Comparison of ENCODE assay signal across 33 mouse cellular contexts in genomic region chr5:146440273-146440672, GRCm38 (mm10). TPM values are rescaled to one million over a fixed set of nuclear protein-coding genes. Genes with fewer than 3 reads are reported as not detected.
DNase-seq lines count a peak whose midpoint lies in the region; ATAC-seq and TF ChIP-seq lines count a peak whose summit lies in the region.
"Had no signal": no experiment of that assay in that cellular context is flagged by ENCODE, and none has a peak within 500 bp of the region (broad histone marks: within the 10 kb centered on the region; RNA-seq: fewer than 3 reads in every experiment).

No protein-coding gene starts in this region.

- H3K4me1 ChIP-seq in liver, embryonic 14.5 days (replicated peaks; ENCODE audit: control insufficient read depth in 2 of 2, insufficient read depth in 2 of 2, low read length in 1 of 2) = no peaks in the 10 kb centered on the region
- no peaks in the 10 kb centered on the region for H3K4me1 ChIP-seq in liver, postnatal 0 days (ENCODE audit: insufficient read depth)
- H3K4me1 ChIP-seq in testis, adult 2 months (ENCODE audit: control insufficient read depth, insufficient read depth, low read length) = no peaks in the 10 kb centered on the region
- H3K4me1 ChIP-seq: embryonic facial prominence, embryonic 10.5 days; heart, embryonic 13.5 days; limb, embryonic 15.5 days; midbrain, embryonic 12.5 days; neural tube, embryonic 13.5 days had no signal

- H3K27ac ChIP-seq in gastrocnemius, adult 2 months = no peak overlapping the region
- H3K27ac ChIP-seq in liver, embryonic 14.5 days = no peak overlapping the region
- H3K27ac ChIP-seq in liver, postnatal 0 days (ENCODE audit: low read depth) = no peak overlapping the region
- no peak overlapping the region for H3K27ac ChIP-seq in testis, adult 2 months (ENCODE audit: control insufficient read depth, insufficient read depth, low read depth, low read length)
- H3K27ac ChIP-seq: embryonic facial prominence, embryonic 10.5 days; heart, embryonic 13.5 days; midbrain, embryonic 12.5 days; neural tube, embryonic 13.5 days had no signal

- intact Hi-C loops in gastrocnemius, adult 2 months (cut with DNase I) = no loop called here
- intact Hi-C loops in left cerebral cortex, postnatal 25 days (cut with DNase I) = no loop called here

- H3K9me3 ChIP-seq in liver, embryonic 14.5 days (ENCODE audit: control insufficient read depth, low read length) = no peaks in the 10 kb centered on the region; the same call in 1 of the 2 replicates
- no peaks in the 10 kb centered on the region; the same call in 1 of the 2 replicates for H3K9me3 ChIP-seq in liver, postnatal 0 days (ENCODE audit: low read length)
- H3K9me3 ChIP-seq: limb, embryonic 15.5 days; midbrain, embryonic 12.5 days; neural tube, embryonic 13.5 days had no signal

- no peaks in the 10 kb centered on the region for H3K27me3 ChIP-seq in liver, embryonic 14.5 days (ENCODE audit: control insufficient read depth, insufficient read depth, low read length)
- no peaks in the 10 kb centered on the region for H3K27me3 ChIP-seq in liver, postnatal 0 days (ENCODE audit: insufficient read depth, low read length)
- no peaks in the 10 kb centered on the region for H3K27me3 ChIP-seq in testis, adult 2 months (ENCODE audit: control insufficient read depth, insufficient read depth, low read length)
- H3K27me3 ChIP-seq: heart, embryonic 13.5 days; limb, embryonic 15.5 days; midbrain, embryonic 12.5 days; neural tube, embryonic 13.5 days; Patski had no signal

- DNase-seq in gastrocnemius, adult 2 months = no peak
- DNase-seq in gastrocnemius, postnatal 4 days (ENCODE audit: low spot score in 2 of 2) = no peak
- DNase-seq in liver, embryonic 14.5 days (ENCODE audit: low read depth in 3 of 3, low spot score in 3 of 3) = no peak
- no peak for DNase-seq in liver, postnatal 0 days
- DNase-seq in testis, postnatal 14 days (ENCODE audit: low spot score) = no peak
- no peak for DNase-seq in left cerebral cortex, postnatal 25 days (ENCODE audit: low spot score in 2 of 2)
- DNase-seq: cerebellum, adult 8-10 months; gastrocnemius, postnatal 10 days; heart, adult 18-20 months; kidney, adult 8-10 months; kidney, postnatal 36 days; layer of hippocampus, adult 9-11 months; lung, postnatal 4 days; right cerebral cortex, postnatal 14 days had no signal

- H3K4me2 ChIP-seq in liver, embryonic 14.5 days (ENCODE audit: low read depth) = no peak overlapping the region
- H3K4me2 ChIP-seq in liver, postnatal 0 days (ENCODE audit: low read depth, low read length) = no peak overlapping the region
- H3K4me2 ChIP-seq: heart, embryonic 13.5 days; limb, embryonic 15.5 days; midbrain, embryonic 12.5 days; neural tube, embryonic 13.5 days had no signal

- TF ChIP-seq EP300 in liver, embryonic 14.5 days (IDR thresholded peaks at IDR 0.05; ENCODE audit: low read depth) = no peak
- TF ChIP-seq EP300 in liver, postnatal 0 days (IDR thresholded peaks at IDR 0.05; ENCODE audit: low read depth) = no peak

- H3K9ac ChIP-seq in liver, embryonic 14.5 days (replicated peaks) = no peak overlapping the region
- H3K9ac ChIP-seq in liver, postnatal 0 days (replicated peaks) = no peak overlapping the region
- H3K9ac ChIP-seq: heart, embryonic 13.5 days; limb, embryonic 15.5 days; midbrain, embryonic 12.5 days; neural tube, embryonic 13.5 days had no signal

- TF ChIP-seq CTCF in gastrocnemius, adult 2 months (IDR thresholded peaks at IDR 0.05) = peak; percentile 2; the same call in 1 of the 2 replicates
- 0 out of 2 replicates have a peak, but pooled peaks have one; percentile 24 for TF ChIP-seq CTCF in liver, embryonic 14.5 days (IDR thresholded peaks at IDR 0.05; ENCODE audit: low read depth)
- no peak for TF ChIP-seq CTCF in liver, postnatal 0 days (IDR thresholded peaks at IDR 0.05; ENCODE audit: low read depth)
- TF ChIP-seq CTCF in testis, adult 2 months (IDR thresholded peaks at IDR 0.05; ENCODE audit: control insufficient read depth, insufficient read depth, insufficient replicate concordance, low read depth, low read length) = peak; percentile 23; the same call in 1 of the 2 replicates

- no peak for TF ChIP-seq POLR2A in testis, adult 2 months (IDR thresholded peaks at IDR 0.05; ENCODE audit: control insufficient read depth, low read depth, low read length)

- H3K4me3 ChIP-seq in gastrocnemius, adult 2 months = no peak overlapping the region
- no peak overlapping the region for H3K4me3 ChIP-seq in liver, embryonic 14.5 days (ENCODE audit: insufficient read depth in 1 of 2, low read depth in 2 of 2, low read length in 2 of 2)
- H3K4me3 ChIP-seq in liver, postnatal 0 days (ENCODE audit: low read depth, low read length) = no peak overlapping the region
- no peak overlapping the region for H3K4me3 ChIP-seq in testis, adult 2 months (ENCODE audit: control insufficient read depth, low read depth, low read length)
- H3K4me3 ChIP-seq: embryonic facial prominence, embryonic 10.5 days; heart, embryonic 13.5 days; limb, embryonic 15.5 days; midbrain, embryonic 12.5 days; neural tube, embryonic 13.5 days had no signal

- WGBS in liver, embryonic 14.5 days (ENCODE audit: insufficient replicate concordance) = 66% methylated on average over 5 of the region's 5 CpGs
- WGBS in liver, postnatal 0 days (ENCODE audit: insufficient replicate concordance) = 76% methylated on average over 5 of the region's 5 CpGs

- ATAC-seq in liver, embryonic 14.5 days (ENCODE audit: insufficient read depth) = no peak
- ATAC-seq in liver, postnatal 0 days = no peak
- no peak for ATAC-seq in cerebellum, adult (ENCODE audit: insufficient number of reproducible peaks, low FRiP score, low TSS enrichment)
- ATAC-seq: Patski had no signal

- no peaks in the 10 kb centered on the region for H3K36me3 ChIP-seq in liver, embryonic 14.5 days (replicated peaks; ENCODE audit: control insufficient read depth, insufficient read depth, low read depth)
- H3K36me3 ChIP-seq in liver, postnatal 0 days (replicated peaks; ENCODE audit: insufficient read depth, low read length) = no peaks in the 10 kb centered on the region
- H3K36me3 ChIP-seq in testis, adult 2 months (ENCODE audit: control insufficient read depth, insufficient read depth, low read length) = no peaks in the 10 kb centered on the region
- H3K36me3 ChIP-seq: heart, embryonic 13.5 days had no signal

RNA-seq across cellular contexts. Expression of gene Gm6408, which starts 41.5 kb away (rescaled TPM):
- total RNA-seq in gastrocnemius, adult 2 months (2021) = not detected
- not detected for total RNA-seq in gastrocnemius, postnatal 4 days (2021)
- not detected in 2 replicates for polyA plus RNA-seq in liver, embryonic 14.5 days (2012; rRNA removed)
- polyA plus RNA-seq in liver, embryonic 14.5 days (2014; fragmentation: Nextera tagmentation; extraction: Ambion mirVana) = not detected in 2 replicates
- polyA plus RNA-seq in liver, postnatal 0 days (2015; fragmentation: Nextera tagmentation; extraction: Ambion mirVana) = not detected in 2 replicates
- 14.2 and 14.7 TPM in 2 replicates for polyA plus RNA-seq in testis, adult 2 months (2012; rRNA removed)
- not detected for total RNA-seq in left cerebral cortex, postnatal 25 days (2021)
- total RNA-seq: adrenal gland, postnatal 4 days; common myeloid progenitor, adult 5-6 weeks; gastrocnemius, postnatal 10 days; heart, adult 18-20 months; heart, postnatal 25 days; left cerebral cortex, postnatal 36 days had no signal
- polyA plus RNA-seq: embryonic facial prominence, embryonic 10.5 days; forebrain, embryonic 11.5 days; heart, embryonic 13.5 days; limb, embryonic 15.5 days; liver, embryonic 16.5 days; midbrain, embryonic 12.5 days; neural tube, embryonic 13.5 days; Patski; spleen, adult 2 months; stomach, embryonic 14.5 days; thymus, postnatal 0 days; urinary bladder, adult 2 months had no signal

RNA-seq across cellular contexts. Expression of gene Gm6370, which starts 50.9 kb away (rescaled TPM):
- total RNA-seq in gastrocnemius, adult 2 months (2021) = not detected
- not detected for total RNA-seq in gastrocnemius, postnatal 4 days (2021)
- polyA plus RNA-seq in liver, embryonic 14.5 days (2012; rRNA removed) = not detected in 2 replicates
- polyA plus RNA-seq in liver, embryonic 14.5 days (2014; fragmentation: Nextera tagmentation; extraction: Ambion mirVana) = not detected in 2 replicates
- not detected in 2 replicates for polyA plus RNA-seq in liver, postnatal 0 days (2015; fragmentation: Nextera tagmentation; extraction: Ambion mirVana)
- 54.1 and 57.5 TPM in 2 replicates for polyA plus RNA-seq in testis, adult 2 months (2012; rRNA removed)
- total RNA-seq in left cerebral cortex, postnatal 25 days (2021) = not detected
- total RNA-seq: adrenal gland, postnatal 4 days; common myeloid progenitor, adult 5-6 weeks; gastrocnemius, postnatal 10 days; heart, adult 18-20 months; heart, postnatal 25 days; left cerebral cortex, postnatal 36 days had no signal
- polyA plus RNA-seq: embryonic facial prominence, embryonic 10.5 days; forebrain, embryonic 11.5 days; frontal cortex, adult 2 months; heart, embryonic 13.5 days; limb, embryonic 15.5 days; liver, embryonic 16.5 days; midbrain, embryonic 12.5 days; neural tube, embryonic 13.5 days; Patski; spleen, adult 2 months; stomach, embryonic 14.5 days; thymus, postnatal 0 days; urinary bladder, adult 2 months had no signal

RNA-seq across cellular contexts. Expression of gene Wasf3, which starts 55.5 kb away (rescaled TPM):
- under 1 TPM; 0.64 to 0.92 TPM for total RNA-seq in gastrocnemius, adult 2 months (2021)
- 1 to 10 TPM; 1.7 to 2.0 TPM for total RNA-seq in gastrocnemius, postnatal 4 days (2021)
- 0.06 and 0.07 TPM in 2 replicates for polyA plus RNA-seq in liver, embryonic 14.5 days (2012; rRNA removed)
- polyA plus RNA-seq in liver, embryonic 14.5 days (2014; fragmentation: Nextera tagmentation; extraction: Ambion mirVana) = 0.04 TPM in 2 replicates
- polyA plus RNA-seq in liver, postnatal 0 days (2015; fragmentation: Nextera tagmentation; extraction: Ambion mirVana) = not detected in 2 replicates
- 5.0 and 5.3 TPM in 2 replicates for polyA plus RNA-seq in testis, adult 2 months (2012; rRNA removed)
- total RNA-seq in left cerebral cortex, postnatal 25 days (2021) = 10 to 100 TPM; 90.2 to 95.3 TPM
- total RNA-seq: common myeloid progenitor, adult 5-6 weeks had no signal

Comparison
In these comparisons a context has a peak if more than half of its experiments do, and no peak if none do; other contexts are left out.
1. RNA of gene Wasf3, which starts 55.5 kb away (total RNA-seq): 90.2 to 95.3 TPM in left cerebral cortex, postnatal 25 days; 1.7 to 2.0 TPM in gastrocnemius, postnatal 4 days and 0.64 to 0.92 TPM in gastrocnemius, adult 2 months; every median in the first group is over 10 times any median in the second.